Mouse (Mus musculus): Measurements from ENCODE around the gene Gm3839. TPM values are rescaled to one million over a fixed set of nuclear protein-coding genes. Genes with fewer than 3 reads are reported as not detected.

The Gm3839 gene
- polyA plus RNA-seq, 1 experiment from 2014 or later, result 0.97 TPM

DNA sequence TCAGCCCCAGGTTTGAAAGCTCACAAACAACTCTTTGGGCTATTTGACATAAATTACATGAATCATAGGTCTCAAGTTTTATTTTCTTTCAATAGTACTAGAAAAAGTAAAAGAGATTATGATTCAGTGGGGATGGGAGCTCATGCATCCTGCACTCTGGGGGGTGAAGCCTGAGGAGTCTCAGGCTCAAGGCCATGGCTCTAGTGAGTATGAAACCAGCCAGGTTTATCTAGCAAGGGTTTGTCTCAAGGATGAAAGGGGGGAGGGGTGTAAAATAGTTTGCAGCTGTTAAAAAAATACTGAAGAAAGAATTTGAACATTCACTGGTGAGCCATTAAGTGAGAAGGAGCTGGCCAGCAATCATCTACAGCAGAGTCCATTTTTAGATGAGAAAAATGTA lies 108.5 kb downstream of the Gm3839 start:
- Histone ChIP-seq H3K9me3 (replicated peaks; ENCODE audit: control insufficient read depth, low read length, poor library complexity, severe bottlenecking) (no peaks in the 10 kb centered on the region), H3K4me2 (ENCODE audit: low read length) (no peak overlapping the region), H3K4me3 (ENCODE audit: low read depth, low read length) (no peak overlapping the region), H3K9ac (ENCODE audit: low read depth, low read length) (no peak overlapping the region), H3K27ac (ENCODE audit: low read length) (no peak overlapping the region), H3K36me3 (ENCODE audit: control insufficient read depth, insufficient read depth, low read length) (no peaks in the 10 kb centered on the region), H3K4me1 (ENCODE audit: control insufficient read depth, insufficient read depth, low read length) (no peaks in the 10 kb centered on the region), H3K27me3 (ENCODE audit: control insufficient read depth, insufficient read depth, low read depth, low read length) (no peaks in the 10 kb centered on the region)
- no peak for ATAC-seq

DNA sequence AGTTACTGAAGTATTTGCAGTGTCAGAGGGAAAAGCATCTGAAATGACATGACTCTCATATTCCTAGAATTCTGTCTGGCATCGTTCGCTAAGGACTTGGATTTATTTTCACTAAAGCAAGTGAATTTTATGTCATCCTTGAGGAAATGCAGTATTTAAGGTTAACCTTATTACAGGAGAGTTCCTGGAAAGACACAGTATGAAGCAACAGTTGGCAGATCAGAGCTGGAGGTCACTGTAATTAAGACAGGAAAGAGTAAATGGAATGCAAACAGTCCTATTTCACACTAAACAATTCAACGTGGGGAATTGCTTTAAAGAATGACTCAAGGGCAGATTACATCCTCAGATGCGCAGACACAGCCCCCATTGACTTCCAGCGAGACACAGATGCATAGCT lies 112.0 kb downstream of the Gm3839 start:
- no peaks in the 10 kb centered on the region for H3K9me3 ChIP-seq (replicated peaks; ENCODE audit: control insufficient read depth, low read length, poor library complexity, severe bottlenecking)
- no peaks in the 10 kb centered on the region for H3K27me3 ChIP-seq (ENCODE audit: control insufficient read depth, insufficient read depth, low read depth, low read length)
- no peak overlapping the region for H3K27ac ChIP-seq (ENCODE audit: low read length)
- WGBS, result 53% methylated on average over 5 of the region's 5 CpGs
- H3K4me1 ChIP-seq (ENCODE audit: control insufficient read depth, insufficient read depth, low read length), result no peaks in the 10 kb centered on the region
- ATAC-seq, result no peak
- H3K4me3 ChIP-seq (ENCODE audit: low read depth, low read length), result no peak overlapping the region
- H3K36me3 ChIP-seq (ENCODE audit: control insufficient read depth, insufficient read depth, low read length), result no peaks in the 10 kb centered on the region
- H3K9ac ChIP-seq (ENCODE audit: low read depth, low read length), result no peak overlapping the region
- no peak overlapping the region for H3K4me2 ChIP-seq (ENCODE audit: low read length)

DNA sequence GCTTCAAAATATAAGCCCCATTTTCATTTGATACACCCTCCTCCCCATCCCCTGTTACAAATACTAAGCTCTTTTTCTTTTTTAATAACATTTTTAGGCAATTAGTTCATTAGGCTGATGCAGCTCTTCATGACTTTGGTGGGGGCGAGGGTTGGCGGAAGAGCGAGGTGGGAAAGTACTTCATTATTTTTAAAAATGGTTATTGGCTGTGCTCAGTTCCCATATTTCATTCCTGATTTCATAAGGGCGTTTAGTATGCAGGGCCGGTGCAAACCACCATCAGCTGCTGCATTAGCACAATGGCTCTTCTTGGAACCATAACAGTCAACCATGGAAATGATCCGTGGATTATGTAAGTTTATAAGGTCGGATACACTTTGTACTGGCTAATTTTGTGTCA lies 124.4 kb downstream of the Gm3839 start:
- H3K36me3 ChIP-seq (ENCODE audit: control insufficient read depth, insufficient read depth, low read length), result no peaks in the 10 kb centered on the region
- WGBS, result 91% methylated on average over 7 of the region's 7 CpGs
- peaks cover 3% of the 10 kb centered on the region; the same call in 1 of the 2 replicates for H3K9me3 ChIP-seq (replicated peaks; ENCODE audit: control insufficient read depth, low read length, poor library complexity, severe bottlenecking)
- H3K27ac ChIP-seq (ENCODE audit: low read length), result no peak overlapping the region
- H3K9ac ChIP-seq (ENCODE audit: low read depth, low read length), result no peak overlapping the region
- no peak for ATAC-seq
- H3K4me3 ChIP-seq (ENCODE audit: low read depth, low read length), result no peak overlapping the region
- no peaks in the 10 kb centered on the region for H3K27me3 ChIP-seq (ENCODE audit: control insufficient read depth, insufficient read depth, low read depth, low read length)
- H3K4me1 ChIP-seq (ENCODE audit: control insufficient read depth, insufficient read depth, low read length), result no peaks in the 10 kb centered on the region
- no peak overlapping the region for H3K4me2 ChIP-seq (ENCODE audit: low read length)

Small RNA genes within 50 kb of the gene (microRNA-seq; reads per million reads assigned to microRNA genes)
- not detected for gene Mir5124b

Other genes with a start within 250 kb of the Gm3839 start
- 8.2 and 8.5 TPM in 2 replicates for gene Fhit, start 194.7 kb downstream of the Gm3839 start, polyA plus RNA-seq (2015; fragmentation: Nextera tagmentation; extraction: Ambion mirVana)
- gene Ptprg, start 196.8 kb upstream of the Gm3839 start, polyA plus RNA-seq (2015; fragmentation: Nextera tagmentation; extraction: Ambion mirVana), result 37.6 and 40.6 TPM in 2 replicates

Measured in midbrain, embryonic 16.5 days (tissue).